Mouse (Mus musculus): ENCODE measurements around the gene Prr5l. TPM values are rescaled to one million over a fixed set of nuclear protein-coding genes. Genes with fewer than 3 reads are reported as not detected.

Gene Prr5l
- polyA plus RNA-seq, 1 experiment from 2014 or later, result 12.4 TPM

DNA sequence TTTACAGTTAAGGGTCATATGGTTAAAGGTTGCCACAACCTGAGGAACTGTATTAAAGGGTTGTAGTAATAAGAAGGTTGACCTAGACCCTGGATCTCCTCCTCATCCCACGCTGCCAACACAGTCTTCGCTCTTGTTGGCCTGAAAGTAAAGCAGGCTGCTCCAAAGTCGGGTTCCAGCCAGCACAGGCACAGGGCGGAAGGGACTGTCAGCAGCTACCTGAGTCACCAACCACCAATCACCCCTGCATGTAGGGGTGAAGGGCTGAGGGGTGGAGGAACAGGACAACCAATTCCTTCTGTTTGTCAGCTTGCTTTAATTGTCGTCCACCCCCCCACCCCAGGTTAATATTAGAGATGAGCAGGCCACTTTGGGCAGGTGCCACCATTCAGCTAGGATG lies 119.3 kb downstream of the Prr5l start:
- H3K36me3 ChIP-seq, result no peaks in the 10 kb centered on the region
- H3K4me1 ChIP-seq, result 0 out of 2 replicates have a peak, but pooled peaks cover 12% of the 10 kb centered on the region
- no peak overlapping the region for H3K4me3 ChIP-seq
- no peak overlapping the region for H3K4me2 ChIP-seq (replicated peaks)
- H3K9me3 ChIP-seq (replicated peaks), result no peaks in the 10 kb centered on the region
- no peaks in the 10 kb centered on the region for H3K27me3 ChIP-seq
- 85% methylated on average over 5 of the region's 5 CpGs for WGBS
- no peak for ATAC-seq (ENCODE audit: low FRiP score)
- H3K9ac ChIP-seq, result no peak overlapping the region
- no peak overlapping the region for H3K27ac ChIP-seq

DNA sequence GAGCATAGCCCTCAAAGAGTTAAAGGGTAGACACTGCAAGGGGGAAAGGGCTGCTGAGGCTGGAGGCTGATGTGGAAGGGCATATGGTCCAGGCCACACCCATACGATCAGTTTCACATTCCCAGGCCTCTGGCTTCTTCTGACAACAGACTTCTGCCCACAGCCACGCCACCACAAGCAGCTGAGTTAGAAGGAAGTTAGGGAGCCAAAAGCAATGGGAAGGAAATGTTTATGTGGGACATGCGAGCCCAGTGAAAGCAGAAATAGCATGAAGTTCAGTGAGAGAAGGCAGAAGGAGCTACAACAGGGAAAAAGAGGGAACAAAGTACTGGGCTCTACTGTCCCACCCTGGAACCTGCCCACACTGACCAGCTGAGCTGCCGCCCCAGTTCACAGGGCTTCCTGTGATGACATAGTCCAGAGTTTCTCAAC lies 119.9 kb downstream of the Prr5l start:
- no peaks in the 10 kb centered on the region for H3K27me3 ChIP-seq
- WGBS, result 69% methylated on average over 4 of the region's 4 CpGs
- H3K4me3 ChIP-seq, result no peak overlapping the region
- H3K4me1 ChIP-seq, result 0 out of 2 replicates have a peak, but pooled peaks cover 12% of the 10 kb centered on the region
- H3K36me3 ChIP-seq, result no peaks in the 10 kb centered on the region
- no peak overlapping the region for H3K4me2 ChIP-seq (replicated peaks)
- no peak for ATAC-seq (ENCODE audit: low FRiP score)
- no peak overlapping the region for H3K9ac ChIP-seq
- H3K27ac ChIP-seq, result 0 out of 2 replicates have a peak overlapping the region, but pooled peaks have one; percentile 23
- H3K9me3 ChIP-seq (replicated peaks), result no peaks in the 10 kb centered on the region

DNA sequence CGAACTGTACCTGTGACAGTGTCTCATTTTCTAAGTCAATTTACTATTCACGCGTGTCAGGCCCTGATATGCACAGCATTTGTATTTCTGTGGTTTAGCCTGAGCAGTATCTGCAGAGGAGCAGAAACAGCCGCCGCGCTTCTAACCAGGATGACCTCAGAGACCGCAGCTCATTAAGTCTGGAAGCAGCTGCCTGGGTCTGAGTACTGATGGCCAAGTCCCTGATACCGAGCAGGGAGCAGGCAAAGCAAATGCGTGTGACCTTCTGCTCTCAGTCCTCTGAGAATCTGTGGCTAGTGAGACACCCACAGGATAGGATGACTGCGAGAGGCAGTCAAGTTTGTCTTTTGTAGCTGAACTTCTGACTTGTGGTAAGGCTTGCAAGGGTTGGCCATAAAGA lies 120.4 kb downstream of the Prr5l start:
- H3K4me1 ChIP-seq, result 0 out of 2 replicates have a peak, but pooled peaks cover 12% of the 10 kb centered on the region
- no peak overlapping the region for H3K4me2 ChIP-seq (replicated peaks)
- no peaks in the 10 kb centered on the region for H3K36me3 ChIP-seq
- no peaks in the 10 kb centered on the region for H3K9me3 ChIP-seq (replicated peaks)
- no peak overlapping the region for H3K4me3 ChIP-seq
- WGBS, result 73% methylated on average over 10 of the region's 10 CpGs
- peak; percentile 35; the same call in 1 of the 2 replicates for ATAC-seq (ENCODE audit: low FRiP score)
- no peak overlapping the region for H3K9ac ChIP-seq
- H3K27ac ChIP-seq, result no peak overlapping the region
- no peaks in the 10 kb centered on the region for H3K27me3 ChIP-seq

DNA sequence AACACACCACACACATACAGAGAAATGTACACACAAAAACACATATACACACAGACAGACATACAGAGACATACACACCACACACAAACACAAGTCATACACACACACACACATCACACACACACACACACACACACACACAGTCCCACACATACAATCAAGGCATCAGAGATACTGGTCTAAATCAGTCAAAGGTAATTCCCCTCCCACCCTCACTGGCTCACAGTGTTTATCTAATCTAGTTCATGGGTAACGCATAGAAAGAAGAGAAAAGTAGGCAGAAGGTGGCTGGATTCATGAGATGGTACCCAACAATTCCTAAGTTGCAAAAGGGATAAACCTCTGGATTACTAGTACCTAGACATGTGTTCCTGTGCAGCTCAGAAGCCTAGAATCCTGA lies 120.9 kb downstream of the Prr5l start:
- Histone ChIP-seq H3K36me3 (no peaks in the 10 kb centered on the region), H3K27me3 (no peaks in the 10 kb centered on the region), H3K9ac (no peak overlapping the region; the same call in 1 of the 2 replicates), H3K4me2 (replicated peaks) (no peak overlapping the region), H3K4me3 (no peak overlapping the region), H3K9me3 (replicated peaks) (no peaks in the 10 kb centered on the region), H3K27ac (no peak overlapping the region), H3K4me1 (0 out of 2 replicates have a peak, but pooled peaks cover 12% of the 10 kb centered on the region)
- no peak for ATAC-seq (ENCODE audit: low FRiP score)
- 96% methylated on average over 1 of the region's 1 CpGs for WGBS

DNA sequence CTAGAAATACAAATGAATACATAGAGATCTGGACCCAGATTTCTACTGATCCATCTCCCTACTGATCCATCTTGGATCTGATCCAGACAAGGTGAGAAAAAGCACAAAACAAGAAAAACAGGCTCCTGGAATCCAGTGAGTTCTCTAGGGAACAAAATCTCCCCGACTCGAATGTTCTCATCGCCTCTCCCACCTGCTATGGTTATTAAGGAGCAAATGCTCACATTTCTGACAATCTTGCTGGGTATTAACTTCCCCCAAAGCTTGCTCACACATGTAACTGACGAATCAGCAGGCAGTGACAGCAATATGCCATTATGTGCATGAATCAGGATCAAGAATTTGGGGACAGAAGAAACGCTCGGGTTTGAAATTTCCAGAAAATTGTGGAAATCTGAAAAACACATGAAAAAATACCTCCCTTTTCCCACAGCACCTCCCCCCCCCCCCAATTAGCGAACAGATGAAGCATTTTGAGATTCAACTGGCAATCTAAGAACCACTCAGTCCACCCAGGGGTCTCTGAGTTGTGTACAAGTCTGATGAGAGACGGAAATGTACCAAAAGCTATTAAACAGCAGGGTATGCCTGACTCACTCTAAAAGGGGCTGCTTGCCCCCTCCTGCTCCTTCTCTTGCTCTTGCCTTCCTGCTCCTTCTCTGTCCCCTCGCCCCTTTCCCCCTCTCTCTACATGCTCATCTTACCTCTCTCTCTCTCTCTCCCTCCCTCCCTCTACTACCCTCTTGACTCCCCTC lies 123.1 kb downstream of the Prr5l start:
- no peaks in the 10 kb centered on the region for H3K9me3 ChIP-seq (replicated peaks)
- 73% methylated on average over 9 of the region's 9 CpGs for WGBS
- ATAC-seq (ENCODE audit: low FRiP score), result no peak

DNA sequence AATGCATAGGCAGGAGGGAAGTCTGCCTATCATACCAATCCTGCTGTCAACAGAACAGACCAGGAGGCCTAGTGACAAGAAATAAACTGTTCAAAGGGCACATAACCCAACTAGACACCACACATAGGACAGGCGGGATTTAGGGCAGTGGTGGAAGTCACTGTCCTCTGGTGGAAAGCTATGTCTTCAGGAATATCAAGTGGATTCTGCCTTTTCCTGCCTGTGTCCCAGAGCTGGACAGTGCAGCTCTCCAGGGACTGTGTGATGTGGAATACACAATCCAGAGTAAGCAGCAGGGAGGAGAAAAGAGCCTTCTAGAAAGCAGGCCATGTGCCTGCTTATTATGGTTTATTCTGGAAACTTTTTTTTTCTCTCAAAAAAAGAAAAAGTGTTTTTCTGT lies 125.0 kb downstream of the Prr5l start:
- ATAC-seq (ENCODE audit: low FRiP score), result no peak
- Histone ChIP-seq H3K36me3 (no peaks in the 10 kb centered on the region), H3K9me3 (replicated peaks) (no peaks in the 10 kb centered on the region), H3K27ac (no peak overlapping the region), H3K4me1 (peaks cover 31% of the 10 kb centered on the region), H3K9ac (no peak overlapping the region), H3K27me3 (no peaks in the 10 kb centered on the region), H3K4me3 (no peak overlapping the region), H3K4me2 (replicated peaks) (no peak overlapping the region)
- WGBS, result 92% methylated on average over 1 of the region's 1 CpGs

More for the DNA sequence above, 123.1 kb downstream of the Prr5l start:
- no peaks in the 10 kb centered on the region for H3K27me3 ChIP-seq
- peaks cover 29% of the 10 kb centered on the region for H3K4me1 ChIP-seq
- no peak overlapping the region for H3K4me2 ChIP-seq (replicated peaks)
- no peak overlapping the region for H3K4me3 ChIP-seq
- H3K9ac ChIP-seq, result no peak overlapping the region
- H3K27ac ChIP-seq, result no peak overlapping the region
- H3K36me3 ChIP-seq, result no peaks in the 10 kb centered on the region

DNA sequence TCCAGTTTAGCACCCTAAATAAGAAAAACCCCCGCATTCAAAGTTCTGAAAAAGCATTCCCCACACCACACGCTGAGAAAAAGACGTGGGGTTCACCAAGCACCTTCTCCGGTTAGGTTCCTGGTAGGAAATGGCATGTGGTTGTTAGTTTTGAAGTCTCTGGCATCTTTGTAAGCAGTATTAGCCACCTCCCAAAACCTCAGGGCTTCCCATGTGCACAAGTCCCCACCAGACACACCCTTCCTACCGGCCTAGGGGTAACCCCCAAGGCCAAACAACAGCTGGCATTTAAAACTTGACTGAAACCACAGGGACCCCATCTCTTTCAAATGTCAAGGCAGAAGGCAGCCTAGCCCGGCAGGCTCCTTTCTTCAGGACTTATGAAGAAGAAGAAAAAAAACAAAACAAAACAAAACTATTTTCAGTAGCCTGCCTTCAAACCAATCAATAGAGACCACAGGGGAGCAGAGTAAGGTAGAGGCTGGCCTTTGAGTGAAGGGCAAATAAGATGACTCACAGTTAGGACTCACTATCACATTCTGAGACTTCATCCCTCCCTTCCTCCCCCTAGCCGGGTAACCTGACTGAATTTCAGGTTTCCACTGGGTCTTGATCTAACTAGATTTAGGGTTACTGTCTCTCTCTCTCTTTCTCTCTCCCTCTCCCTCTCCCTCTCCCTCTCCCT lies 126.6 kb downstream of the Prr5l start:
- peaks cover 27% of the 10 kb centered on the region for H3K4me1 ChIP-seq
- H3K27me3 ChIP-seq, result no peaks in the 10 kb centered on the region
- no peak overlapping the region for H3K9ac ChIP-seq
- no peaks in the 10 kb centered on the region for H3K9me3 ChIP-seq (replicated peaks)
- 18% methylated on average over 7 of the region's 7 CpGs for WGBS
- H3K4me3 ChIP-seq, result no peak overlapping the region
- ATAC-seq (ENCODE audit: low FRiP score), result no peak
- H3K4me2 ChIP-seq (replicated peaks), result no peak overlapping the region
- H3K27ac ChIP-seq, result no peak overlapping the region
- H3K36me3 ChIP-seq, result no peaks in the 10 kb centered on the region

DNA sequence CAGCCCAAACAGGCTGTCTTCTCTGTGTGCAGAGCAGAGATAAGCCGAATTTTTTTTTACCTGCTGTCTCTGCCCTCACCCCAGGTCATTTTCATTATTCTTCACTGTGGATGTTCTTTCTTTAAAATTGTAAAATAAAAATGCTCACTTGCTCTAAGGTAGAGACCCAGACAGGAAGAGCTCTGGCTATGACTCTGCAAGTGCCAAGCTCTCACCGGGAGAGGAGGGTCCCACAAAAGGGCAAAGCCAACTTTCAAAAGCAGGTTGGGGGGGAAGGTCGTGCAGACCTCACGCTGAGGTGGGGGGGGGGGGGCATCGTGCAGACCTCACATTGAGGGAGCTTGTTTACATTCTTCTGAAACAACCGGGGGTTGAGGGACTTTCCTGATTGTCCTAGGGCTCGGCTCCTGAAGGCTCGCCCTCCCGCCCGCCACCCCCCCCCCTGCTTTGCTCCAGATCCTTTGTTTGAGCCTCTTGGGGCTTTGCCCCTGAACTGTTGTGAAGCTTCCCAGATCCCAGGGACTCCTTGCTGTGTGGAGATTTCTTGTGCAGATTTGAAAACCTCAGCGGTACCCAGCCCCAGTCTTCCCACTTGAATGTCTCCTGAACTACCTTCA lies 127.8 kb downstream of the Prr5l start:
- Histone ChIP-seq H3K36me3 (no peaks in the 10 kb centered on the region), H3K27ac (no peak overlapping the region), H3K27me3 (no peaks in the 10 kb centered on the region), H3K9ac (peak overlapping the region; percentile 54), H3K4me1 (peaks cover 25% of the 10 kb centered on the region), H3K9me3 (replicated peaks) (no peaks in the 10 kb centered on the region), H3K4me3 (peak overlapping the region; percentile 12), H3K4me2 (replicated peaks) (peak overlapping the region; percentile 50)
- 0 out of 2 replicates have a peak, but pooled peaks have one; percentile 41 for ATAC-seq (ENCODE audit: low FRiP score)
- under 1% methylated on average over 11 of the region's 11 CpGs for WGBS

DNA sequence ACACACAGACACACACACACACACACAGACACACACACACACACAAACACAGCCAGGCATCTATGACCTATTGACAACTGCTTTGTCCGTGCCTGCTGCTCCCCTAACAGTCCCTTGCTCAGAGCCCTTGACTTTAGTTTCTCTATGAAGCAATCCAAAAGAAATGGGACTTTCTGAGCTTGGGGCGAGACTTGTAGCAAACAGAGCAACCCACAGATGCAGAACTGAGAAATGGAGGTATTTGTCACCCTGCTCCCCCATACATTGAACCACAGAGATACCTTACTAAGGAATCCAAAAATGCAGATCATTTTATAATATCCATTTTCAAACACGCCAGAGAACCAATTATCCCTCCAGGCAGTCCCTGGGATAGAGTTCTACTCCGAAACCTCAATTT lies 128.4 kb downstream of the Prr5l start:
- no peak overlapping the region for H3K4me3 ChIP-seq
- no peak for ATAC-seq (ENCODE audit: low FRiP score)
- no peaks in the 10 kb centered on the region for H3K36me3 ChIP-seq
- peaks cover 23% of the 10 kb centered on the region for H3K4me1 ChIP-seq
- 42% methylated on average over 4 of the region's 4 CpGs for WGBS
- H3K9ac ChIP-seq, result no peak overlapping the region
- no peaks in the 10 kb centered on the region for H3K27me3 ChIP-seq
- H3K4me2 ChIP-seq (replicated peaks), result no peak overlapping the region
- H3K27ac ChIP-seq, result no peak overlapping the region
- H3K9me3 ChIP-seq (replicated peaks), result no peaks in the 10 kb centered on the region

DNA sequence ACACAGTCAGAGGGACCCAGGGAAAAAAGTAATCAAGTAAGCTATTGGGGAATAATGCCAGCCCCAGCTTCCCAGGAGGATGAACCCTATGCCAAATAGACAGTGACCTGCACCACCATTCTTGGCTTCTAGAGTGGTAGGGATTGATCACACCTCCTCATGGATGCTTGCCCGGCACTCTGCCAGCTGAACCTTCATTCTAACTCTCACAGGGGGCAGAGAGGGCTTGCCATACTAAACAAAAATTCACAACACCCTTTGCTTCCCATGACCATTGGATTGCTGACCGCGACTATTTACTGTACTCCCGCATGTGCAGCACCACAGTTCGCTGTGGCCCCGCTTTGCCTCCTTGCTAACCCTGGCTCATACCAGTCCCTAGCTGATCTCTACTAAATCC lies 129.8 kb downstream of the Prr5l start:
- ATAC-seq (ENCODE audit: low FRiP score), result no peak
- 93% methylated on average over 6 of the region's 6 CpGs for WGBS
- peaks cover 23% of the 10 kb centered on the region for H3K4me1 ChIP-seq
- no peak overlapping the region for H3K9ac ChIP-seq
- no peaks in the 10 kb centered on the region for H3K9me3 ChIP-seq (replicated peaks)
- no peak overlapping the region for H3K4me2 ChIP-seq (replicated peaks)
- no peak overlapping the region for H3K4me3 ChIP-seq
- no peak overlapping the region for H3K27ac ChIP-seq
- H3K36me3 ChIP-seq, result no peaks in the 10 kb centered on the region
- H3K27me3 ChIP-seq, result no peaks in the 10 kb centered on the region

DNA sequence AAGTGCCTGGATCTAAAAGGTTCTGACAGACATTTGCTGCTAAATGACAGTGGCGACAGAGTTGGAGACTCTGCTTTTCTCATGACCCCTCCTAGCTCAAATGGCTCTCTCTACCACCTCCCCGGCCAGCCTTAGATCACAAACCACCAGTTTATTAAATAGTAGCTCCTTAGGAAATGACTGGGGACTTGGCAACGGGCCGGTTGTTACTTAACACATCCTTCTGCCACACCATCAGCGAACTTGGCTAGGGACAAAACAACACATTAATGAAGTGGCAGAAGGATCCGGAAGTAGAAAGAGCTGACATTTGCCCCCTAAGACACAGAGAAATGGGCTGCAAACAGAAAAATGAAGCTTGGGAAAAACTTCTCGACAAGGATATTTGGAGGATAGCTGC lies 130.4 kb downstream of the Prr5l start:
- H3K36me3 ChIP-seq, result no peaks in the 10 kb centered on the region
- WGBS, result 84% methylated on average over 7 of the region's 7 CpGs
- no peak overlapping the region for H3K27ac ChIP-seq
- no peak for ATAC-seq (ENCODE audit: low FRiP score)
- H3K9ac ChIP-seq, result no peak overlapping the region
- no peaks in the 10 kb centered on the region for H3K9me3 ChIP-seq (replicated peaks)
- no peak overlapping the region for H3K4me2 ChIP-seq (replicated peaks)
- H3K27me3 ChIP-seq, result no peaks in the 10 kb centered on the region
- H3K4me3 ChIP-seq, result no peak overlapping the region
- peaks cover 23% of the 10 kb centered on the region for H3K4me1 ChIP-seq

DNA sequence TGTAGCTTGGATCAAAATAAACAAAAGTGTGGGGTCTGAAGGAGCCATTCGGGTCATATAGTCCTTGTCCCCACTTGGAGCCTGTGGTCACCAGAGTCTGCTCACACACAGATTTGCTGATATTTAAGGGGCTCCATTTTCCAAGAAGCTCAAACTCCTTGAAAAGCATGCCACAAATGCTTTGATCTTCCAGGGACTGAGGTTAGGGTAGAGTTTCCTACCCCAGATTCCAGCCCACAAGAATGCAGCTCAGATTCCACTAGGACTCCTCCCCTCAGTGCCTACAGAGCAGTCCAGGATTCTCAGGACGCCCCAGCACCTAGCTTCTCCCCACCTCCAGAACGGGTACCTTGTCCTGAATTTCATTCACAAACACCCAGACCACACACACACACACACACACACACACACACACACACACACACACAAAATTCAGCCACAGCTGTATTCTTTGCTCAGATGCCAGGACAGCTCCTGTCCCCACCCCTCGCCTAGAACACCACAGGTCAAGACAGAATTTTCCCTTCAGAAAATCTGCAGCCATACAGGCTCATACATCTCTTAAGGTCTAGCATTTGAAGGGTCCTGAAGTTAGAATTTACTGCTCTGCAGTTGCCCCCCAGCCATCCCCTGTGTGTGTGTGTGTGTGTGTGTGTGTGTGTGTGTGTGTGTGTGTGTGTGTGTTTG lies 131.4 kb downstream of the Prr5l start:
- Histone ChIP-seq H3K4me1 (peaks cover 22% of the 10 kb centered on the region), H3K27ac (no peak overlapping the region), H3K9ac (no peak overlapping the region), H3K27me3 (no peaks in the 10 kb centered on the region), H3K4me2 (replicated peaks) (no peak overlapping the region), H3K4me3 (no peak overlapping the region), H3K9me3 (replicated peaks) (no peaks in the 10 kb centered on the region), H3K36me3 (no peaks in the 10 kb centered on the region)
- WGBS, result 44% methylated on average over 4 of the region's 4 CpGs
- ATAC-seq (ENCODE audit: low FRiP score), result no peak
